Mouse (Mus musculus): ENCODE measurements around the gene Anks4b.
A peak's percentile ranks its signal among the peaks of the same experiment; 100 is the strongest.

Gene Anks4b

DNA sequence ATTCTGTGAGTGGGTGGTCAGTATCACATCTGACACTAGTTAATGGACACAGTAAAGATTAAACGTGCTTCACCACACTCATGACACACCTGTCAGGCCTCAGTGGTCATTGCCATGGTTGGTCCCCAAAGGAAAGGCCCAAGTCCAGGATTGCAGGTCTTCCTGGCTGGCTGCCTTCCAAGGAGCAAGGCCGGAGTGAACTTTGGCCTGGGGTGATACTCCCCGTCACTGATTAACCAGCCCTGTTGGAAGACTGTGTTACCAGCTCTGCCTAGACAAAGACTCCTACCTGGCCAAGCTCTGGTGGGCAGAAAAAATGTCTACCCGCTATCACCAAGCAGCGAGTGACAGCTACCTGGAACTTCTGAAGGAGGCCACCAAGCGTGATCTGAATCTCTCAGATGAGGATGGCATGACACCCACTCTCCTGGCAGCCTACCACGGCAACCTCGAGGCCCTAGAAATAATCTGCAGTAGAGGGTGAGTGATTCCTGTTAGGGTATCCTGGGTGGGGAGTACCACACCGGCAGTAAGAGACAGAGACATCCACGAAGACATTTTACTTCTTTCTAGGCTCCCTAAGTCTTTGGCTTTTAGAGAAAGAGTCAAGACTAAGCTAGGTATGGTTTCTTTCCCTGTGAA is at the start of gene Anks4b:
Anks4b (plus strand) TSS at position 256 of the 642 bp plus-strand sequence.
- DNase-seq (ENCODE audit: low read depth, low spot score): no peak

- peak; percentile 50 for DNase-seq (ENCODE audit: low read depth, low spot score)
Observed at GRCm38 (mm10) chr7:120124844-120125243, 48.8 kb upstream of the Anks4b start.

DNA sequence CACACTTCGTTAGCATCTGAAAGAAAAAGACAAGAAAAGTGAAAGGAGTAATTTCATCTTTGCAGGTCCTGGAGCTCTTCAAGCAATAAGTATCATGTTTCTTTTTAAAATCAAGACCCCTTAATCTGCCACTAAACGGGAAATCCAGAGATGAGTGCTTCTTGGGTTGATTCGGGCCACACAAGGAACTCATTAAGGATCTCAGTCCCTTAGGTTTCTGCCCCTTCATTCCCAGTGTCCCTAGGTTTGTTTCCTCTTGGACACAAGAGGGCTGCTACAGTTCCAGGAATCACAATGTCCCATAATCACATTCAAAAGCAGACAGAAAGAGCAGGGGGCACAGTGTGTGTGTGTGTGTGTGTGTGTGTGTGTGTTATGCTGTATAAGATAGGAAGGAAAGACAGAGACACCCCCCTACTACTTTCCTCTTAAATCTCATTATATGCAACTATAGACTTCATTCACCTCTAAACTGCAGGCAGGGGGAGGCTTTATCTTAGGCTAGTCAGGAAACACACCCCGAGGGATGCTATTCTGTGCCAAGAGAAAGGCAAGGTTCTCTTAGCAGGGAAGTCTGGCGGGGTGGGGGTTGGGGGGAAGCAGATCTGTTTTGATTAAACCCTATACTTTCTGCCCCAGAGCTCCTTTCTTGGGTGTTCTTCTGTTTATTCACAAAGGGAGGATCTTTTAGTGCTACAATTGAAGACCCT is 46.5 kb upstream of the Anks4b start:
- no peak for DNase-seq (ENCODE audit: low read depth, low spot score)

DNA sequence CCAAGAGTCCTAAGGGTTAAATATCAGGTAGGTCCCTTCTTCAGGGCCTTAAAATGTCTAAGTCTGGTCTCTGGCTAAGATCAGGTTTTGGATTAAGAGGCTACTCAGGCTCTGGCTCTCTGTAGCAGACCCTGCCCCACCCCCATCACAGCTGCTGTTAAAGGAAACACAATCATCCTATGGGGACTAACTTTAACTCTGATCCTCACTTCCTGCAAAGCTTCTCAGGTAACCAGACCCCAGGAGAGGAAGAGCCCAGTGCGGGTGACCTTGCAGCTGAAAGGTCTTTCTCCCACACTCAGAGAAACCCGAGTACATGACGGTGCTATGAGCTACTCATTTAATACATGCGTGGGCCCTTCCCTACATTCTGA is 46.0 kb upstream of the Anks4b start:
- no peak for DNase-seq (ENCODE audit: low read depth, low spot score)

- DNase-seq (ENCODE audit: low read depth, low spot score): no peak
Observed at GRCm38 (mm10) chr7:120128951-120129350, 44.7 kb upstream of the Anks4b start.

- no peak for DNase-seq (ENCODE audit: low read depth, low spot score)
Observed at GRCm38 (mm10) chr7:120142743-120143142, 30.9 kb upstream of the Anks4b start.

DNA sequence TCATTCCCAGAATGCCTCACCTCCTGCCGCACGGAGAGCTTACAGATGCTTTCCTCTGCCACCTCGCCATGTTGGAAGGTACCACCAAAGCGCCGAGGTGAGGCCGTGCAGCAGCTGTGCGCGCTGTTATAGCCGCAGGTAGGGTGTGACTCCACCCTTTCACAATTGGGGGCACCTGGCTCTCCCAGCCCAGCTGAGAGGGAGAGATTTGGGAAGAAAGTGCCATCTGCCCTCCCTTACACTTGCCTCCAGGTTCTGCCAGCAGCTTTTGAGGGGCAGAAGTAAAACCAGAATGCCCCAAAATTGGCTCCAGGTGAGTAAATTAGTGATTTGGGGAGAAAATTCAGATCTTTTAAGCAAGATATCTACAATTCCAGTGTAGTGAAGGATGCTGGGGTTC is 28.5 kb upstream of the Anks4b start, which contains the start of gene Zp2:
Zp2 (minus strand) TSS at position 101 of the 400 bp plus-strand sequence.
- no peak for DNase-seq (ENCODE audit: low read depth, low spot score)

DNA sequence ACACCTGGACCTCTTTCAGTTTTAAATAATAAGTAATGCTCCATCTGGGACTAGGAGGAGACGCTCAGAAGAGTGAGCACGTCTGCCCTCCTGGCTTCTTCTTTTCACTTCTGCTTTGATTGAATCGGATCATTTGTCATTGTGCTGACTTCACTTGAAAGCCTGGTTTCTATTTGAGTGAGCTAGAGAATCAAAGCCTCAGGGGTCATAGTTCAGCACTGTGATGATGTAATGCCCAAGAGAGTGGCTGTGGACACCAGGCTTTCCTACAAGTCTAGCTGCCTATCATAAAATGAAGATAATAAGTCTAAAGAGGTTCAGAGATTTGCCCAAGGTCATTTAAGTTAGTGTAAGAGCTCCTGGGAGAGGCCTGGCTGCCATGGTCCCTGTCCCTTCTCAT is 23.4 kb upstream of the Anks4b start:
- DNase-seq (ENCODE audit: low read depth, low spot score): peak; percentile 8

GRCm38 (mm10) chr7:120150898-120151297 is 22.8 kb upstream of the Anks4b start:
- DNase-seq (ENCODE audit: low read depth, low spot score): no peak

DNA sequence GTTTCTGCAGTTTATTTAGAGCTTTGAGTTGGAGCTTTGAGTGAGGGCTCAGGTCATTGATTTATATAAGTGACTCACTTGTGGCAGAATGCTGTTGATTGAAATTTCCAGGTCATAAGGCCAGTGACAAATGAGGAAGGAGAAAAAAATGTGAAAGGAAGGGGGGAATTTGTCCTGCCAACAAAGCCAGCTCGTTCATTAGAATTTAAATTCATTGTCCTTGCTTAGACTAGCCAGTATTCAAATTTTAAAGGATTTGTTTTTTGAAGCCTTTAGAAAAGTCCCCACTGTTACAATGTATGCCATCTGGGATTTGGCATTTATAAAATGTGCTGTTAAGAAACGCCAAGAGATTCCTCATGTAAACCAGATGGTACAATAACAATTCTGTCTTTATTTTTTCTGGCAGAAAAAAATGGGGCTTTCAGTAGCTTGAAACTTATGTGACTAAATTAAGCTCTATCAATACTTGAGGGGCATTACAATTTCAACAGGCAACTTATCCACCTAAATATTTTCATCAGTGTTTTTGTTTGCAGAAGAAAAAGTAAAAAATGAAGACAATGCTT is 16.7 kb upstream of the Anks4b start:
- no peak for DNase-seq (ENCODE audit: low read depth, low spot score)

- no peak for DNase-seq (ENCODE audit: low read depth, low spot score)
Observed at GRCm38 (mm10) chr7:120157575-120158061, 16.0 kb upstream of the Anks4b start.

DNA sequence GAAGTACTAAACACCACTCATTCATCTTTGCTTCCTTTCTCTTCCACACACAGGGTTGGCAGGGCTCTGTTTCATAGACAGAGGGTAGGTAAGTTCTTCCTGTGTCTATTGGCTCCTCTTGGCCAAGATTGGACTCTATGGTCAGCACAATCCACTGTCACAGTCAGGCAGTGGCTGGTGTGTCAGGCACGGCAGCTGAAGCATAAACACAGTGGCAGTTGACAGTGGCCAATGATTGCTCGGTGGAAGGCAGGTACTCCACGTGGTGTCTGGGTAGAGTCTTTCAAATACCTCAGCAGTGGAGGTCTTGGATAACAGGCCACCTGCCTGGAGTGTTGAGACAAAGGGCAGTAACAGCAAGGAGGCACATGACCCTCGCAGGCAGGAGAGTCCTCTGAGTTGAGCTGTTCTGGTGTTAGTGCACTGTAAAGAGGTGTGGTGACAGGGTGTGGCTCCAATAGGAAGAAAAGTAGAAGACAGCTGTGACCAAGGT is 15.5 kb upstream of the Anks4b start:
- no peak for DNase-seq (ENCODE audit: low read depth, low spot score)

- no peak for DNase-seq (ENCODE audit: low read depth, low spot score)
Observed at GRCm38 (mm10) chr7:120163581-120164251, 9.9 kb upstream of the Anks4b start.

DNA sequence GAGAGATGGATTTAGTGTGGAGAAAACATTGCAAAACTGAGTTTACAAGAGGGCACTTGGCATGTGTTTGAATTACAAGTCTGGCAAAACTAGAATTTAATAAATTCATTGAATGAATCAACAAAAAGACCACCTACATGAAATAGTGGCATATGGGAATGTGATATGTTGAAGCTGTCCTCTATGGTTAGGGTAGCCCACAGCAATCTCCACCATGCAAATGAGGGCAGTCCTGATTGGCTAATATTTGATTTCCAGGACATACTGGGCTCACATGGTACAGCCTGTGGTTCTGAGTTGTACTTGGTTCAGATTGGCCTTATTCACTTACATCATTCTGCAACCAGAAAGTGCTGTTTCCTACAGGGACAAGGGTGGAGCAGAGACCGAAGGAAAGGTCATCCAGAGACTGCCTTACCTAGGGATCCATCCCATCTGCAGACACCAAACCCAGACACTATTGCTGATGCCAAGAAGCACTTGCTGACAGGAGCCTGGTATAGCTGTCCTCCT is 1.4 kb upstream of the Anks4b start:
- DNase-seq (ENCODE audit: low read depth, low spot score): no peak

GRCm38 (mm10) chr7:120174723-120175504 is 1.3 kb downstream of the Anks4b start:
- DNase-seq (ENCODE audit: low read depth, low spot score): no peak

GRCm38 (mm10) chr7:120177611-120178010 is 4.0 kb downstream of the Anks4b start:
- DNase-seq (ENCODE audit: low read depth, low spot score): no peak

- DNase-seq (ENCODE audit: low read depth, low spot score): no peak
Observed at GRCm38 (mm10) chr7:120178935-120179334, 5.3 kb downstream of the Anks4b start.

DNA sequence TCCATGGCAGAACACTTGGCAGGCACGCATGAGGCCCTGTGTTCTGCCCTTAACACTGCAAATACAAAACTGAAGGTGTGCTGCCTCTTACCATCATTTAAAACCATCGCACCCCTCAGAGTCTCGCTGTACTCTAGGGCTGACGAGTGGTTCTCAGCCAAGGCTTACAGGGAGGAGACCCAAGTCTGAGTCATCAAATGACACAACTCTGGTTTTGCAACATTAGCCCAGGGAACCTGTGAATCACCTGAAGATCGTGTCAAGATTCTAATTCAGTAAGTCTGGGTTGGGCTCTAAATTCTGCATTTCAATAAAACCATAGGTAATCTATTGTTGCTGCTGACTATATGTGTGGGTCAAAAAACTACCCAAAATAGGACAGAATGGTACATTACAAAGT is 6.9 kb downstream of the Anks4b start:
- DNase-seq (ENCODE audit: low read depth, low spot score): no peak

- DNase-seq (ENCODE audit: low read depth, low spot score): no peak
Observed at GRCm38 (mm10) chr7:120181401-120182230, 8.0 kb downstream of the Anks4b start.

DNA sequence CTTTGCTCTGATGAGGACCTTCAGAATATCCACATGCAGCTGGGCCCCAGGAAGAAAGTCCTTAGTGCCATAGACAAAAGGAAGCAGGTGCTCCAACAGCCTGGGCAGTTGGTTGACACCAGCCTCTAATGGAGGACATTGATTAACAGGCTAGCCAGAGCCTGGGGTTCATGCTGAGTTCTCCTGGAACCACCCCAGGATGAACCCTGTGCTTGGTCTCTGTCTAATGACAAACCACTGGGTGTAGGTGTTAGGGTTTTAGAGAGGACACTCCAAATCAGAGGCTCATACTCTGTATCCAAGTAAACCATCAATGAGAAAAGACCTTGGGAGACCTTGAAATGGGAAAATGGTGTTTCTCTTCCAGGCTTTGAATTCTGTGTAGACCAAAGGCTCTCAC is 9.2 kb downstream of the Anks4b start:
- DNase-seq (ENCODE audit: low read depth, low spot score): no peak
